Mouse (Mus musculus): ENCODE measurements at regions not wholly inside any gene's neighbourhood (a gene's known extent, or its start where the extent isn't known, plus 50 kb on each side); places are given as distances from the start of the nearest gene placed in this dataset.

DNA sequence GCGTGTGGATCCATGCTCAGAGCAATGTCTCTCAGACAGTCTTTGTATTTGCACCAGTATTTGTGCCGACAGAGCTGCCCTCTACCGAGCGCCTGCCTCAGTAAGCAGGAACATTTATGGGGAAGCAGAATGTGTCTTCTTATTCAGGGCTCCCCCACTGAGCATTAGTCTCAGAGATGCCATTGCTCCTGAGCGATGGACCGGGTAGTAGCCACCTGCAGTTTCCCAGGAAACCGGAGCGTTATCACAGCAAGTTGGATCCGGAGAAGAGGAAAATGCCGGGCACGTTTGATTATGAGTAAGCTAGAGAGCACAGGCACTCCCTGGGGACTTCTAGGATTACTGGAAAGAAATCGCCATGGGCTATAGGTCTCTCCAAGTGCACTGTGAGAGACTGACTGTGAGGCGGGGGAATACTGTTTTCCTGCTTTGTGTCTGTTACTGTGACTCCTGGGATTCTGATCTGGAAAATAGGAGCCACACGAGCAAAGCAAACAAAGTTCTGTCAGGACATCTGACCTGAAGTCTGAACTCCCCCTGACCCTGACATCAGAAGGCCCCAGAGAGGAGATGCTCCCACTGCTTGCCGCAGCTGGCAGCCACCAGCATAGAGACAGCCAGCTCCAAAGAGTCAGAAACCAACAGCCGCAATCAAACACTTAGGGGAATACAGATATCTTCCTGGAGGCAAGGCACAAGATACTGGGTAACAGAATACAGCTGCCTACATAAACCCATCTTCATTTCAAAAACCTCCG is 160.9 kb downstream of the Rbm26 start:
- TF ChIP-seq FLI1 (IDR thresholded peaks at IDR 0.05; ENCODE audit: low read length) (no peak), GATA1 (IDR thresholded peaks at IDR 0.05; ENCODE audit: borderline replicate concordance, low read length) (no peak)

Measured in megakaryocyte, embryonic 14.5 days (primary cell).